Mouse (Mus musculus): ENCODE results near the gene Lfng.

DNA sequence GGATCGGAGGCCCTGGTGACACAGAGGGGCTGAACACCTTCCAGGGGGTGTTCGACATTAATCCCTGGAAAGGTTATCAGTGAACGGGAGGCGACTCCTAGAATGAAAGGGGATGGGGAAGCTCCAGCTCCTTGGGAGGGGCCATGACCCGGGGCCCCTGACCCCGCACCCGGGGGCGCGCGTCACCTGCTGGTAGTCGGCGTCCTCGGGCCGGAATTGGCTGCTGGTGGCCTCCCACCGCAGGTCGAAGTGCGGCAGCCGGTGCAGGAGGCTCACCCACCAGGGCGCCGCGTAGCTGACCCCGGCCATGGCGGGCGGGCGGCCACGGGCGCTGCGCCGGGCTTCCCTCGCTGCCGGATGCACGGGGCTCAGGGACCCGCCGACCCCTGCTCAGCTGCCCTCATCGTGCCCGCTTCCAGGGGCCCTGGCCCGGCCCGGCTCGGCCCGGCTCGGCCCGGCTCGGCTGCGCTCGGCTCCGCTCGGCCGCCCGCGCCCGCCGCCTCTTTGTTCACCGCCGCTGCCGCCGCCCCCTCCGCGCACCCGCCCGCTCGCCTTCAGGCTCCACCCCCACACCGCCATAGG, 41.5 kb downstream of the Lfng start, which contains the start of gene Ttyh3:
- TF ChIP-seq CTCF (IDR thresholded peaks at IDR 0.05; ENCODE audit: low read depth) (peak; percentile 21), EP300 (optimal IDR thresholded peaks at IDR 0.05) (no peak)
